Mouse (Mus musculus) liver, embryonic 14.5 days (tissue): ENCODE measurements around the gene Tmem260.

ENCODE experiments used
- CTCF ChIP-seq: IDR thresholded peaks from 2 replicates; pipeline ENCODE4 v1.5.1; 2016; ENCODE audit warnings: antibody characterized with exemption, low read depth, control low read depth
- EP300 ChIP-seq: IDR thresholded peaks from 2 replicates; pipeline ENCODE4 v1.6.1; 2016; ENCODE audit warnings: antibody characterized with exemption, low read depth

GRCm38 (mm10) chr14:48504566-48504950 lies 58.6 kb downstream of the Tmem260 start:
- TF ChIP-seq CTCF (no peak), EP300 (no peak)
